Mouse (Mus musculus) C2C12 (cell line): ENCODE results near the gene Cntnap2. TPM values are rescaled to one million over a fixed set of nuclear protein-coding genes. Genes with fewer than 3 reads are reported as not detected.

ENCODE experiments used
- H3K27me3 ChIP-seq: one replicate; pipeline ENCODE4 v1.6.1; 2011; ENCODE audit not compliant: control insufficient read depth, insufficient read depth, insufficient read length
- H3K36me3 ChIP-seq: one replicate; pipeline ENCODE4 v1.6.1; 2011; ENCODE audit not compliant: control insufficient read depth, insufficient read depth
- H3K4me3 ChIP-seq: one replicate; pipeline ENCODE4 v1.5.1; 2011; ENCODE audit warnings: mild to moderate bottlenecking, control low read depth; ENCODE audit not compliant: poor library complexity, insufficient read depth, severe bottlenecking
- H3K79me2 ChIP-seq: one replicate; pipeline ENCODE4 v1.6.1; 2011; ENCODE audit not compliant: control insufficient read depth, insufficient read depth
- H3K79me3 ChIP-seq: one replicate; pipeline ENCODE4 v1.6.1; 2011; ENCODE audit warnings: low read depth, control low read depth
- H3ac ChIP-seq: one replicate; pipeline ENCODE3; 2011; ENCODE audit warnings: low read depth; ENCODE audit not compliant: control insufficient read depth, insufficient read length
- CEBPB ChIP-seq: IDR thresholded peaks from one replicate; pipeline ENCODE4 v1.6.1; 2011; ENCODE audit warnings: low read depth, mild to moderate bottlenecking, control low read depth, moderate library complexity
- CTCF ChIP-seq: IDR thresholded peaks from one replicate; pipeline ENCODE4 v1.5.1; 2011; ENCODE audit not compliant: control insufficient read depth, insufficient read depth, insufficient read length
- FOSL1 ChIP-seq: IDR thresholded peaks from one replicate; pipeline ENCODE4 v1.8.0; 2011; ENCODE audit warnings: mild to moderate bottlenecking, low read length; ENCODE audit not compliant: poor library complexity, insufficient read depth, severe bottlenecking
- MAX ChIP-seq: IDR thresholded peaks from one replicate; pipeline ENCODE4 v1.6.1; 2011; ENCODE audit warnings: mild to moderate bottlenecking, control low read depth
- MYOD1 ChIP-seq: IDR thresholded peaks from one replicate; pipeline ENCODE4 v1.6.1; 2011; ENCODE audit warnings: low read depth; ENCODE audit not compliant: control insufficient read depth, insufficient read length
- MYOG ChIP-seq: IDR thresholded peaks from one replicate; pipeline ENCODE4 v1.6.1; 2011; ENCODE audit not compliant: control insufficient read depth, insufficient read length; ENCODE audit errors: extremely low read depth
- USF1 ChIP-seq: IDR thresholded peaks from one replicate; pipeline ENCODE4 v1.6.1; 2011; ENCODE audit warnings: low read depth, mild to moderate bottlenecking, control low read depth, moderate library complexity
- polyA plus RNA-seq: library from polyadenylated mRNA; unstranded; fragments of >200 nt; fragmentation: generic; extraction: Trizol; gene quantifications from one replicate; pipeline ENCODE4 v1.2.1, GENCODE M21; 2012; ENCODE audit warnings: missing spikeins

Gene Cntnap2
- polyA plus RNA-seq, 1 experiment: 0.02 TPM

DNA sequence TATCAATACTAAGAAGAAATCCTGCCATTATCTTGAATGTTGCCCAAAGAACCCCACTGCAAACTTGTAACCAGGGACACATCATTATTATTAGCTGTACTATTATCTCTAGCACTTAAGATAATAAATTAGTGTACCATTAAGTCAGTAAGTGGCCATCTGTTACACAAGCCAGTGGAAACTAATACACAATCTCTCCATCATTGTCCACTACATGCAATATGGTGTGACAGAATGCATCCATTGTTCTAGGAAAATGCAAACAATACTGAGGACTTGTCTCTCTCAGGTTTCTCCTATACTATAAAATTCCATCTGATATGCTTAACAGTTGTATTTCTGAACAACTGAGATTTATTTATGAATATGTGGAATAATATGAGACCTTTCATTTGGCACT lies 1355.0 kb downstream of the Cntnap2 start:
- Histone ChIP-seq H3K79me3 (no peaks in the 10 kb centered on the region), H3K79me2 (no peaks in the 10 kb centered on the region)
- no peak for TF ChIP-seq CEBPB
- no peak for TF ChIP-seq MYOG
- TF ChIP-seq MAX: no peak
- no peak for TF ChIP-seq MYOD1
- no peak for TF ChIP-seq CTCF
- no peak for TF ChIP-seq FOSL1
- no peak for TF ChIP-seq USF1

DNA sequence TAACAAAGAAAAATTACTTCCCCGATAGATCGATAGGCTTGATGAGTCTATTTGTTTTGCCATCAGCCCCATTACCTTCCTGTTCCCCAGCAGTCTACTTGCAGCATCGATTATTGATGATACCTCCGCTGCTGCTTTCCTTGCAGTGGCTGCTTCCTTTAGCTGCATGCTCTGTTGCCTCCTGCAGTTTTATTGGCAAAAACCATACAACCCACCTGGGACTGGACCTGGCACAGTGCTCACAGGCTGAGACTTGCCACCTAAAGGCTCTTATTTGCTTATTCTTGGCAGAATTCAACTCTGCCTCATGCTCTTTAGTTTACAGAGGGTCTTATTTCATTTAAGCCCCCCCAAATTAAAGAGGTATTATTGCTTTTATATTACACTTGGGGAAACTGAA lies 1355.4 kb downstream of the Cntnap2 start:
- TF ChIP-seq MYOD1: no peak
- no peak for TF ChIP-seq FOSL1
- TF ChIP-seq USF1: no peak
- no peak for TF ChIP-seq CTCF
- TF ChIP-seq CEBPB: no peak
- Histone ChIP-seq H3K27me3 (no peaks in the 10 kb centered on the region), H3K79me2 (no peaks in the 10 kb centered on the region), H3K79me3 (no peaks in the 10 kb centered on the region), H3ac (no peak overlapping the region), H3K36me3 (no peaks in the 10 kb centered on the region), H3K4me3 (no peak overlapping the region)

More for the DNA sequence above, 1355.0 kb downstream of the Cntnap2 start:
- Histone ChIP-seq H3K27me3 (no peaks in the 10 kb centered on the region), H3K36me3 (no peaks in the 10 kb centered on the region), H3ac (no peak overlapping the region), H3K4me3 (no peak overlapping the region)

DNA sequence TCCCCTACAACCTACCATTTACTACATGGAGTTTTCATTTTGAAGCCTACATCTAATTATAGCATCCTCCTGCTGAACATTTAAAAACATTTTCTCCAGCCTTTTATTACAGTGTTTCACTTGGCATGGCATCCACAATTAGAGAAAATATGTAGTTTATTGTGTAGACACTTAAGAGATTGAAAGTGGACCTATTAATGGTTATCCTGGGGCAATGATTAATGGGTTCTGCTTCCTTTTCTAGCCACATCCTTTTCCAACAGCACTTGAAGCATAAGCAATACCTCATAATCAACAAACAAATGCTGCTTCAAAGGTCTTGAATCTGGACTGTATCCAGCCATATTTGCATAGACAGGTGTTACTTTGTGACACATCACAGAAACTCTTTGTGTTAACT lies 1360.7 kb downstream of the Cntnap2 start:
- Histone ChIP-seq H3K4me3 (no peak overlapping the region), H3K79me2 (no peaks in the 10 kb centered on the region), H3K79me3 (no peaks in the 10 kb centered on the region), H3K36me3 (no peaks in the 10 kb centered on the region), H3ac (no peak overlapping the region), H3K27me3 (no peaks in the 10 kb centered on the region)
- TF ChIP-seq CTCF (no peak), MAX (no peak), FOSL1 (no peak), MYOD1 (no peak), CEBPB (no peak), USF1 (no peak)

DNA sequence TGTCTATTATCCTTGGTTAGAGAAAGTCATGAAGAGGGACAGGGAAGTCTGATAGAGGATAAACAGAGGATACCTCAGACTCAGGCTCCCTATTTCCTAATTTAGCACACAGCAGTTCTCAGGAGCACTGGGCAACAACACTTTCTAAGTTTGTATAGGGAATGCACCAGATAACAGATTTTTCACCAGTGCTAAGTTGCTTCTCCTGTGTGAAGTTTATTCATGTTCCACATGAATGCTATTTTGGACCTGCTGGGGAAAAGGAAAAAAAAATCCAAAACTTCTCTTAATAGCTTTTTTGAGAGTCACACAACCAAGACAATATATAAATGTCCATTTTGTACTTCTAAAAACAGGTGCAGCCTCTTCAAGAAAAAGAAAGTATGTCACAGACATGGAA lies 1361.2 kb downstream of the Cntnap2 start:
- H3K79me3 ChIP-seq: no peaks in the 10 kb centered on the region
- no peaks in the 10 kb centered on the region for H3K79me2 ChIP-seq
- H3K27me3 ChIP-seq: no peaks in the 10 kb centered on the region
- TF ChIP-seq CEBPB (no peak), FOSL1 (no peak), USF1 (no peak), CTCF (no peak), MYOD1 (no peak), MYOG (no peak)
- no peak overlapping the region for H3K4me3 ChIP-seq
- no peak overlapping the region for H3ac ChIP-seq
- no peaks in the 10 kb centered on the region for H3K36me3 ChIP-seq

DNA sequence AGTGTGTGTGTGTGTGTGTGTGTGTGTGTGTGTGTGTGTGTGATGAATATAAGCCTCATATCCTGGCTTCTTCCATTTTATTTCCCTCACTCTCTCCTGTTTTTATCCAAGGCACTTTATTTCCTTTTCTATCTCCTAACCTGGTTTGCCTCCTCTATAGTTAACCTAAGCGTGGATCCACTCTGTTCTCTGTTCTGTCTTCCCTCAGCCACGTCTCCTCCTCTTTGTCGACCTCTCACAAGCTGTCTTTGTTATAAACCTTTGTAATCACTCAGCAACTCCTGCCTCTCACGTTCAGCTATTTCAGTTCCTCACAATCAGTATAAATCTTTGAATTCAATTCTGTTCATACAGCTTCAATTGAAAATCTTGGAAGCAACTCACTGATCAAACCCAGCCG lies 1369.1 kb downstream of the Cntnap2 start:
- TF ChIP-seq FOSL1 (no peak), MYOD1 (no peak), CEBPB (no peak), USF1 (no peak), MAX (no peak), CTCF (no peak), MYOG (no peak)
- Histone ChIP-seq H3K79me3 (no peaks in the 10 kb centered on the region), H3K79me2 (no peaks in the 10 kb centered on the region), H3K27me3 (no peaks in the 10 kb centered on the region), H3K36me3 (no peaks in the 10 kb centered on the region), H3K4me3 (no peak overlapping the region), H3ac (no peak overlapping the region)
